Mouse (Mus musculus) forebrain, postnatal 0 days (tissue): ENCODE data around the gene Scml4. TPM values are rescaled to one million over a fixed set of nuclear protein-coding genes. Genes with fewer than 3 reads are reported as not detected.

Experiments
- ATAC-seq: fragments of 200-750 bp; cut with Nextera tagmentation; 2 replicates; pipeline ENCODE4 v1.8.0; 2017; ENCODE audit warnings: mild to moderate bottlenecking, moderate library complexity
- DNase-seq: peaks from one replicate; pipeline ENCODE4 v3.0.0-alpha.2; 2015
- H3K27ac ChIP-seq: fragments of 300-500 bp; sonication (generic); 2 replicates; pipeline ENCODE4 v1.5.1; 2014; ENCODE audit warnings: low read depth, mild to moderate bottlenecking, antibody characterized with exemption, low read length, moderate library complexity, mixed read lengths
- H3K27me3 ChIP-seq: fragments of 300-500 bp; sonication (generic); 2 replicates; pipeline ENCODE4 v1.6.1; 2014; ENCODE audit warnings: mild to moderate bottlenecking, low read length, mixed read lengths; ENCODE audit not compliant: insufficient read depth
- H3K36me3 ChIP-seq: fragments of 300-500 bp; sonication (generic); 2 replicates; pipeline ENCODE4 v1.6.1; 2014; ENCODE audit warnings: mild to moderate bottlenecking, moderate library complexity; ENCODE audit not compliant: insufficient read depth
- H3K4me1 ChIP-seq: fragments of 300-500 bp; sonication (generic); 2 replicates; pipeline ENCODE4 v1.6.1; 2014; ENCODE audit warnings: antibody characterized with exemption; ENCODE audit not compliant: insufficient read depth
- H3K4me2 ChIP-seq: fragments of 300-500 bp; sonication (generic); 2 replicates; pipeline ENCODE4 v1.6.1; 2014; ENCODE audit warnings: low read depth, mild to moderate bottlenecking, moderate library complexity
- H3K4me3 ChIP-seq: fragments of 300-500 bp; sonication (generic); 2 replicates; pipeline ENCODE4 v1.5.1; 2014; ENCODE audit warnings: low read depth, low read length, mixed read lengths
- H3K9ac ChIP-seq: fragments of 300-500 bp; sonication (generic); 2 replicates; pipeline ENCODE4 v1.6.1; 2014; ENCODE audit warnings: mild to moderate bottlenecking
- H3K9me3 ChIP-seq: fragments of 300-500 bp; sonication (generic); 2 replicates; pipeline ENCODE4 v1.6.1; 2016; ENCODE audit warnings: low read length
- CTCF ChIP-seq: sonication (generic); IDR thresholded peaks from 2 replicates; pipeline ENCODE4 v1.5.1; 2016; ENCODE audit warnings: antibody characterized with exemption, control low read depth, low read depth
- WGBS: fragments of 180-500 bp; shearing (Covaris S2); extraction: QIAGEN DNeasy Blood & Tissue Kit; methylation state at CpG from one replicate; pipeline ENCODE4 v1.1.7; 2014; 5-methylcytosine and 5-hydroxymethylcytosine counted together
- polyA plus RNA-seq: library from polyadenylated mRNA; unstranded; fragments of >200 nt; fragmentation: Nextera tagmentation; extraction: Ambion mirVana; gene quantifications from 2 replicates; pipeline ENCODE4 v1.2.1, GENCODE M21; 2015
- total RNA-seq: library from RNA; depleted of rRNA; stranded (reverse); fragments of >200 nt; gene quantifications from 2 replicates; pipeline ENCODE4 v1.2.3, GENCODE M21; 2014

Gene Scml4
- total and polyA plus RNA-seq, 2 experiments from 2014 or later: 8.5 to 37.7 TPM

DNA sequence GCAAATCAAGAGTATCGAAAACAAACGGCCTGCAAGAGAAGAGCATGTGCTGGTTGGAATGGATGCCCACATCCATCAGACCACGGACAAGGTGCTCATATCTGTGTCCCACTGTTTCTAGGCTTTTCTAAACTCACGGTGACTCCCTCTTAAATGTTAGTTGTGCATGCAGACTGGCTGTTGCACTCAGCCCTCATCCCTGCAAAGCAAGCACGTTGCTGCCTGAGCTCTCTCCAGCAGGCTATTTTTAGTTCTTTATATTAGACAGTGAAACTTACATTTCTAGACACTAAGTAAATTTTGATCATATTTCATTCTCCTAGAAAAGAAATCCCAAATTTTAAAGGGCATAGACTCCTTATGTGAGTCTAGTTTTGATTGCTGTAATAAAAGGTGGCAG is 57.2 kb downstream of the Scml4 start:
- peak; percentile 77 for ATAC-seq
- Histone ChIP-seq H3K4me1 (no peaks in the 10 kb centered on the region), H3K9ac (no peak overlapping the region), H3K4me3 (no peak overlapping the region), H3K4me2 (no peak overlapping the region), H3K27me3 (no peaks in the 10 kb centered on the region), H3K27ac (peak overlapping the region; percentile 47; the same call in 1 of the 2 replicates), H3K36me3 (no peaks in the 10 kb centered on the region), H3K9me3 (no peaks in the 10 kb centered on the region)
- WGBS: 64% methylated on average over 5 of the region's 5 CpGs
- peak; percentile 49 for DNase-seq
- TF ChIP-seq CTCF: no peak

DNA sequence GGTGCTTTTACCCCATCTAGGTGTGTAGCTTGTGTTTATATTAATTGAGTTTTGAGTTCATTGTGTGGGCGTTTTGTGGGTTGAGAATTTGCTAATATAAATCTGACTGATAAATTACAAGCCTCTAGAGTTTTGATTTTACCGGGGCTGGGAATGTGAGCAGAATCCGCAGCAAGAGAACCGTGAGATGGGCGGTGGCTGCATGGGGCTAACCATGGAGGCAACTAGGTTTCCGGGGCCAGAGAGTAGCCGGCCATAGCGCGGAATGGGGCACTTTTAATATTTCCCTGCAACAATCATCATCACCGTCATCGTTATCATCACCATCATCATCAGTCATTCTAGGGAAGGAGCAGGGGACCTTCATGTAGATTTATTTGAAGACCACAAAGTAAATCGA is 59.6 kb downstream of the Scml4 start:
- no peak overlapping the region for H3K9ac ChIP-seq
- 95% methylated on average over 12 of the region's 12 CpGs for WGBS
- no peaks in the 10 kb centered on the region for H3K4me1 ChIP-seq
- no peak overlapping the region for H3K4me2 ChIP-seq
- H3K4me3 ChIP-seq: no peak overlapping the region
- no peaks in the 10 kb centered on the region for H3K36me3 ChIP-seq
- no peak overlapping the region for H3K27ac ChIP-seq
- no peaks in the 10 kb centered on the region for H3K27me3 ChIP-seq
- no peak for TF ChIP-seq CTCF
- H3K9me3 ChIP-seq: no peaks in the 10 kb centered on the region
- no peak for ATAC-seq
- no peak for DNase-seq

DNA sequence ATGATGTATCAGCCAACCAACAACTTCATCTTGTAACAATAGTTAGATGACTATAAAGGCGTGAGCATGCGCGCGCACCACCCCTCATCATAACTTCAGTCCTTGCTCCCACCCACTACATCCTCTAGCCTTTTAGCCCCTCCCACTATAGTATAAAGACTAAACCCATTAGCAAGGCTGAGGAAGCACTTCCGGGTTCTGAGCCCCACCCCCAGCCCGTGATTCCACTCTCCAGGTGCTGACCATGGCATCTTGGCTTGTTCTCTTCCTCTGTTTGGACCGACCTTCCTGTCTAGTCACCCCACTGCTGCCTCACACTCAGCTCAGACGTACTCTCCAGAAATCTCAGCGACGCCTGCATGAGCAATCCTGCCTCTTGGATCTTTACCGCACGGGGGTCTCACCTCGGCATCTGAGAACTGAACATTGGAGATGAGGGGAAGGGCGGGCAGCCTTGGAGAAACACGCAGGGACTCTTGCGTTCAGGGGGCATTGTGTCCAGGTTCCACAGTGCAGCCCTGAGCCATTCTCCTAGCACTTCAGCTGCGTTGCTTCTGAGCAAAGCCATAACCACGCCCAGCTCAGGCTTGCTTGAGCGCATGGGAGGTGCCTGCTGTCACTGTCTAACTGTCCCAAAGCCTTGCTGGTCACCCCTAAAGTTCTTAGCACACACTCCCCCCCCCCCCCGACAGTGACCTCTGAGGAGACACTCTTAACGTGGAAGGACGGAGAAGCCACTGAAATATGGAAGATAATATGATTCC is 65.1 kb downstream of the Scml4 start:
- Histone ChIP-seq H3K4me1 (no peaks in the 10 kb centered on the region), H3K4me2 (no peak overlapping the region), H3K4me3 (no peak overlapping the region), H3K27ac (no peak overlapping the region), H3K9ac (no peak overlapping the region), H3K27me3 (no peaks in the 10 kb centered on the region), H3K36me3 (no peaks in the 10 kb centered on the region), H3K9me3 (no peaks in the 10 kb centered on the region)
- WGBS: 85% methylated on average over 22 of the region's 22 CpGs
- ATAC-seq (no peak), DNase-seq (no peak)
- TF ChIP-seq CTCF: no peak

DNA sequence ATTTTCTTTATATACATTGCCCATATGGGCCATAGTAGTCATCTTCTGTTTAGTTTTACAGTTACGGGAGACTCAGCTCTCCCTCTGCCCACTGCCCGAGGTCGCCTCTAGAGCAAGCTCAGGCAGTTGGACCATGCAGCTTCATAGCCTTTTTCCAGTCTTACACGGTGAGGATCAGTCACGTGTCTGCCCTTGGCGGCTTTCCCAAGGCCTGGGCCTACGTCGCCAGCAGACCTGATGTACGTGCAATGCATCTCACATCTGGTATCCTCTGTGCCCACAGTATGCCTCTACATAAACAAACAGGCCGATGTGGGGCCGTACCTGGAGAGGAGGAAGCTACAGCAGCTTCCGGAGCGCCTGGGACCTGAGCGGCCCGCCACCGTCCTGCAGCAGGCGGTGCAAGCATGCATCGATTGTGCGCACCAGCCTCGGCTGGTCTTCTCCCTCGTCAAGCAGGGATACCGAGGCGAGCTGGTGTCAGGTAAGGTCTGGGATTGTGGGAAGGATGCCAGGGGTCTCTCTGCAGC is 70.0 kb downstream of the Scml4 start:
- H3K4me3 ChIP-seq: no peak overlapping the region

DNA sequence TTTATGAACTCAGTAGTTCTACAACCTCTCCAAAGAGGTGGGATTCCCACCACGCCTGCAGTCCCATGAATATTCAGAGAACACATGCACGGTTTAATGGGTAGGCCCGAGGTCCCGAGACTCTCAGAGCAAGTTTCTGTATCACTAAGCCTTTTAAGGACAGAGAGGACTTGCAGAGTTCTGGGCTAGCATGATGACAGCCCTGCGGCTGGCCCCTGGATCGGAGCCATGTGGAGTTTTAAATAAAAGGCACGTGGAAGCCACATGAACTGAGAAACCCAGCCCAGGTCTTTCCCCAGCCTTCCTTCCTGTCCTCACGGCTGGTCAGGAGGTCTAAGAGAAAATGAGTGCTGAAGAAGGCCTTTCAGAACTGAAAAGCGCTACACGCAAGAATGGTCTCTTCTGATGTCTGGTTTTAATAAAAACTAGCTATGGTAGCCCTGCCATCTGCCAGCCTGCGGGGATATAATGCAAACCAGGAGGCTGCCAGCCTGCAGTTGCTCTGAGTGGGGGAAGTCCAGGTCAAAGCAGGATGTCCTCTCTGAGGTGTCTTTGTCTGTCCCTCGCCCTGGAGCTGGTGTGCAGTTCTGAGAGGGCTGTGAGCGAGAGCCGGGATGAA is 72.8 kb downstream of the Scml4 start:
- no peaks in the 10 kb centered on the region for H3K9me3 ChIP-seq
- no peak overlapping the region for H3K27ac ChIP-seq
- ATAC-seq (no peak), DNase-seq (no peak)
- no peaks in the 10 kb centered on the region for H3K4me1 ChIP-seq
- H3K9ac ChIP-seq: no peak overlapping the region
- H3K4me3 ChIP-seq: no peak overlapping the region
- H3K4me2 ChIP-seq: no peak overlapping the region
- H3K27me3 ChIP-seq: no peaks in the 10 kb centered on the region
- no peaks in the 10 kb centered on the region for H3K36me3 ChIP-seq
- WGBS: 58% methylated on average over 14 of the region's 14 CpGs
- no peak for TF ChIP-seq CTCF

More for the DNA sequence above, 70.0 kb downstream of the Scml4 start:
- Histone ChIP-seq H3K36me3 (no peaks in the 10 kb centered on the region), H3K4me1 (no peaks in the 10 kb centered on the region), H3K27me3 (no peaks in the 10 kb centered on the region), H3K4me2 (no peak overlapping the region), H3K9me3 (no peaks in the 10 kb centered on the region), H3K9ac (no peak overlapping the region), H3K27ac (no peak overlapping the region)
- TF ChIP-seq CTCF: no peak
- DNase-seq (no peak), ATAC-seq (no peak)
- WGBS: 90% methylated on average over 23 of the region's 23 CpGs

DNA sequence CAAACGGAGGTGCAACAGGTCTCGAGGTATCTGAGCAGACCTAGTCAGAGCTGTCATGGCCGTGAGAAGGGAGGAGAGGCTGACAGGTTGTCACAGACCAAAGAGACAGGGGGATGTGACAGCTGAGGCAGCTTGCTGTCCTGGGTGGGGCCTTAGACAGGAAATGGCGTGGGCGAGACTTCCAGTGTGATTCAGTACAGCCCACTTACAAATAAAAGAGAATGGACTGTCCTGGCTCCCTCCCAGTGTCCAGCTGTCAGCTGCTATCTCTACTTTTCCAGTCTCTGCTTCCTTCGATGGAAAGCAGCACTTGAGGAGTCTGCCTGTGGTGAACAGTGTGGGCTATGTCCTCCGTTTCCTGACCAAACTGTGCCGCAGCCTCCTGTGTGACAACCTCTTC is 74.5 kb downstream of the Scml4 start:
- no peak for ATAC-seq
- no peak for DNase-seq
- Histone ChIP-seq H3K4me3 (no peak overlapping the region), H3K36me3 (no peaks in the 10 kb centered on the region), H3K4me2 (no peak overlapping the region), H3K4me1 (no peaks in the 10 kb centered on the region), H3K27ac (no peak overlapping the region), H3K9me3 (no peaks in the 10 kb centered on the region), H3K27me3 (no peaks in the 10 kb centered on the region), H3K9ac (no peak overlapping the region)
- WGBS: 72% methylated on average over 8 of the region's 8 CpGs
- TF ChIP-seq CTCF: no peak

DNA sequence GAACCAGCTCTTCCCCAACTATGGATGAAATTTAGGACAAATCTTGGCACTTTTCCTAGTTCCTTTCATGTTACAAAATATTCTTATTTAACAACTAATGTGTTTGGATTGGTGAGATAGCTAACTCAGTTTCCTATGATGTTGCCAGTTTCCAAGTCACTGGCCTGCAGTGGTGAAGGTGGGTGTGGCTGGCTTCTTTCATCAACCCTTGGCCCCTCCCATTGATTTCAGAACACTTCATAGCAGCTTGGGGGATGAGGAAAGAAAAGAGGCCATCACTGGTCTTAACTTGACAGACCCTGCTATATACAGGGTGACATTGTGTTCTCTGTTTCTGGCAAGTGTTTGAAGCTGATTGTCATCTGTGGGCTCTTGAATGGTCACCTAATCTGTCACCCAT is 76.0 kb downstream of the Scml4 start:
- H3K4me1 ChIP-seq: no peaks in the 10 kb centered on the region
- no peak overlapping the region for H3K9ac ChIP-seq
- ATAC-seq: no peak
- DNase-seq: no peak
- H3K4me2 ChIP-seq: no peak overlapping the region
- no peak overlapping the region for H3K4me3 ChIP-seq
- H3K9me3 ChIP-seq: no peaks in the 10 kb centered on the region
- no peak for TF ChIP-seq CTCF
- H3K36me3 ChIP-seq: no peaks in the 10 kb centered on the region
- H3K27me3 ChIP-seq: no peaks in the 10 kb centered on the region
- H3K27ac ChIP-seq: no peak overlapping the region
